Mouse (Mus musculus): ENCODE measurements around the gene Adgrb2. TPM values are rescaled to one million over a fixed set of nuclear protein-coding genes. Genes with fewer than 3 reads are reported as not detected.

Gene Adgrb2
- polyA plus RNA-seq, 1 experiment from 2014 or later = 1.0 TPM

GRCm38 (mm10) chr4:130066816-130067215 lies 82.1 kb downstream of the Adgrb2 start:
- ATAC-seq = no peak
- Histone ChIP-seq H3K36me3 (ENCODE audit: control insufficient read depth, insufficient read depth, low read length) (no peaks in the 10 kb centered on the region), H3K4me1 (ENCODE audit: control insufficient read depth, insufficient read depth, low read length) (no peaks in the 10 kb centered on the region), H3K4me3 (ENCODE audit: low read length) (no peak overlapping the region), H3K9me3 (ENCODE audit: control insufficient read depth, low read length) (no peaks in the 10 kb centered on the region), H3K9ac (ENCODE audit: low read depth, low read length) (no peak overlapping the region), H3K27me3 (replicated peaks; ENCODE audit: control insufficient read depth, insufficient read depth, low read length) (no peaks in the 10 kb centered on the region), H3K27ac (ENCODE audit: low read length) (no peak overlapping the region), H3K4me2 (ENCODE audit: low read depth, low read length) (no peak overlapping the region)
- 12% methylated on average over 8 of the region's 8 CpGs for WGBS

GRCm38 (mm10) chr4:130070523-130070922 lies 85.9 kb downstream of the Adgrb2 start:
- ATAC-seq = no peak
- WGBS = 58% methylated on average over 3 of the region's 3 CpGs
- Histone ChIP-seq H3K27ac (ENCODE audit: low read length) (no peak overlapping the region), H3K9me3 (ENCODE audit: control insufficient read depth, low read length) (no peaks in the 10 kb centered on the region), H3K4me2 (ENCODE audit: low read depth, low read length) (no peak overlapping the region), H3K27me3 (replicated peaks; ENCODE audit: control insufficient read depth, insufficient read depth, low read length) (no peaks in the 10 kb centered on the region), H3K4me3 (ENCODE audit: low read length) (no peak overlapping the region), H3K36me3 (ENCODE audit: control insufficient read depth, insufficient read depth, low read length) (no peaks in the 10 kb centered on the region), H3K9ac (ENCODE audit: low read depth, low read length) (no peak overlapping the region), H3K4me1 (ENCODE audit: control insufficient read depth, insufficient read depth, low read length) (no peaks in the 10 kb centered on the region)

- no peak for ATAC-seq
- Histone ChIP-seq H3K36me3 (ENCODE audit: control insufficient read depth, insufficient read depth, low read length) (no peaks in the 10 kb centered on the region), H3K4me3 (ENCODE audit: low read length) (no peak overlapping the region), H3K9ac (ENCODE audit: low read depth, low read length) (no peak overlapping the region), H3K27me3 (replicated peaks; ENCODE audit: control insufficient read depth, insufficient read depth, low read length) (no peaks in the 10 kb centered on the region), H3K9me3 (ENCODE audit: control insufficient read depth, low read length) (no peaks in the 10 kb centered on the region), H3K27ac (ENCODE audit: low read length) (no peak overlapping the region), H3K4me2 (ENCODE audit: low read depth, low read length) (no peak overlapping the region), H3K4me1 (ENCODE audit: control insufficient read depth, insufficient read depth, low read length) (no peaks in the 10 kb centered on the region)
- WGBS = 95% methylated on average over 2 of the region's 2 CpGs
Observed at GRCm38 (mm10) chr4:130071758-130072157, 87.1 kb downstream of the Adgrb2 start.

Other genes starting within 250 kb of the Adgrb2 start
- 62.2 and 62.6 TPM in 2 replicates for gene Khdrbs1, start 242.6 kb upstream of the Adgrb2 start, polyA plus RNA-seq (2015; fragmentation: Nextera tagmentation; extraction: Ambion mirVana)
- gene Ptp4a2, start 173.7 kb upstream of the Adgrb2 start, polyA plus RNA-seq (2015; fragmentation: Nextera tagmentation; extraction: Ambion mirVana) = 277 and 289 TPM in 2 replicates
- 0.04 TPM in 1 of 2 replicates, not detected in the other for gene Spocd1, start 55.6 kb upstream of the Adgrb2 start, polyA plus RNA-seq (2015; fragmentation: Nextera tagmentation; extraction: Ambion mirVana)
- 36.3 and 45.1 TPM in 2 replicates for gene Col16a1, start 63.0 kb downstream of the Adgrb2 start, polyA plus RNA-seq (2015; fragmentation: Nextera tagmentation; extraction: Ambion mirVana)
- gene Pef1, start 117.7 kb downstream of the Adgrb2 start, polyA plus RNA-seq (2015; fragmentation: Nextera tagmentation; extraction: Ambion mirVana) = 81.6 and 81.7 TPM in 2 replicates
- 0.22 and 0.34 TPM in 2 replicates for gene Hcrtr1, start 154.5 kb downstream of the Adgrb2 start, polyA plus RNA-seq (2015; fragmentation: Nextera tagmentation; extraction: Ambion mirVana)
- gene Tinagl1, start 190.3 kb downstream of the Adgrb2 start, polyA plus RNA-seq (2015; fragmentation: Nextera tagmentation; extraction: Ambion mirVana) = 78.3 and 80.3 TPM in 2 replicates
- gene Gm853, start 237.5 kb downstream of the Adgrb2 start, polyA plus RNA-seq (2015; fragmentation: Nextera tagmentation; extraction: Ambion mirVana) = not detected in 2 replicates

Data from intestine, embryonic 16.5 days (tissue).